Mouse (Mus musculus) lung, postnatal 25 days (tissue): ENCODE results near the gene Rybp.

Source experiments
- DNase-seq: peaks from one replicate; pipeline ENCODE4 v3.0.0; 2022; ENCODE audit warnings: low spot score

The Rybp gene

DNA sequence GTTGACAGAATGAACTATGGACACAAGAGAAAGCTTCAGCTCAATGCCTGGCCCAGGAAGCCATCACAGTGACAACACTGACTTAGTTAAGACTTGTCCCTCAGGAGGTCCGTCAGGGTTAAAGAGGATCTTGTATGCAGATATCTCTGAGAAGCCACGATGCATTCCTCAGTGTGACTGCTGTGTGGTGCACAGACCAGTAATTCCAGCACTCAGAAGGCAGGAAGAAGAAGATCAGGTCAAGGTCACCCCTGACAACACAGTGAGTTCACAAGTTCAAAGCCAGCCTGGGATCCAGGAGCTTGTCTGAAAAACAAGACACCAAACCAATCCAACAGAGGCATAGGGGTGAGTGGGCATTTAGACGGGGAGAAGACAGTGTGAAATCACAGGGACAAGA lies 67.3 kb downstream of the Rybp start:
- no peak for DNase-seq

DNA sequence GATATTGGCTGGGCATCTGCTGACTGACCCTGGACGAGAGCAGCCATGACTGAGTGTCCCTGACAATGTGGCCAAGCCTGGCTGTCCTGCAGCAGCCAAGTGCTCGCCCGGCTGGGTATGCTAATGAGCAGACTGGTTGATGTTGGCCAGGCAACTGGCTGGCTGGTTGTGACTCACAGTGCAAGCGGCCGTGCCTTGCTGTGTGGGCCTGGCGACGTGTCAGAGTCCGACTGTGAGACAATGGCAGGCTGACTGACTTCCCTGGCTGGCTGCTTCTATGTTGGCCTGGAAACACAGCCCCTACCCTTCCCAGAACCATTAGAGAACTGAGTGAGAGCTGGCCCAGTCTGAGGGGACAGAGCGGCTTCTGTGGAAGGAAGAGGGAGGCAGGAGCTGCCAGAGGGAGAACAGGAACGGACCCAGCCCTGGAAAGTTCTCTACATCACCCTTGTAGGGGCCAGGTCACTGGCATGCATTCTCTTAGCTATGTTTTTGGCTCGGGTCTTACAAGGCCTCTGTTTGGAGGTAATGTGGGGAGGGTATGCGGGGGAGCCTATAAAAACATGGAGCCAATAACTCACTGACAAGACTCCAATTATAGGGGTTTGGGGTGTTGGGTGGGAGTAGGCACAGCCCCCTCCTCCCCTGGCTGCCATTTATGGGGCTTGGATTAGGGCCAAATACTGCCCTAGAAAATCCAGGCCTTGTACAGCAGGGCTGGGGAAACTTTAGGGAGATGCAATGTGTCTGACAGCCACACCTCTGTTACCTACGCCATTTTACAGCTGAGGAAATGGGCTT lies 68.5 kb downstream of the Rybp start:
- DNase-seq = peak; percentile 31

DNA sequence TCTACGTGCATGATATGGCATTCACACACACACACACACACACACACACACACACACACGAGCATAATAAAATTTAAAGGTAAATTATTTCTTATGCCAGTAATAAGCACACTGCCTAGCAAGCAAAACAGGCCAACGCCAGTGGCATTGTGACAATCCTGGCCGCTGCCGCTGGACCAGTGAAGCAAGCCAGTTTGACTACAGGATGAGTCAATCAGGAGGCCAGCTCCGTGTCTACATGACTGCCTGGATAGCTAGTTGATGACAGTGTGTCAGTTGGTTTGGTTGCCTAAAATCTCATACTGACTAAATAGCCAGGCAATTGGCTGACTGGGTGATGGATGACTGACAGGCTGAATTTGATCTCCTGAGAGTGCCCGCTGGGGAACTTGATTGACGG lies 69.8 kb downstream of the Rybp start:
- no peak for DNase-seq

DNA sequence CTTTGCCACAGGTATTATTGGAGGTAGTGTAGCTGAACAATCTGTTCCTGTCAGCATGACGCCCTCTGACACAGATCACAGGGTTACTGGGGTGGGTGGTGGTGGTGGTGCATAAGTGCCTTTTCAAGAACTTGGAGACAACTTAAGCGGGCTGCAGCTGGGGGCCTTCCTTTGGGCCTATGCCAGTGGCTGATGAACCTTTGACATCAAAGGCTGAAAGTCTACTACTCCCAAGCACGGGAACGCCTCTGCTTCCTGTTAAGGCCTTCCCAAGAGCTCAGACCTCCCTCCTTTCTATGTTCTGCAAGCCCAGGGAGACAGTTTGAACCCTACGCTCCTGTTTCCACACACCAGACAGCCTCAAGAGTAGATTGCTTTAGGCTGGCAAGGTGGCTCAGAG lies 70.3 kb downstream of the Rybp start:
- DNase-seq = no peak

DNA sequence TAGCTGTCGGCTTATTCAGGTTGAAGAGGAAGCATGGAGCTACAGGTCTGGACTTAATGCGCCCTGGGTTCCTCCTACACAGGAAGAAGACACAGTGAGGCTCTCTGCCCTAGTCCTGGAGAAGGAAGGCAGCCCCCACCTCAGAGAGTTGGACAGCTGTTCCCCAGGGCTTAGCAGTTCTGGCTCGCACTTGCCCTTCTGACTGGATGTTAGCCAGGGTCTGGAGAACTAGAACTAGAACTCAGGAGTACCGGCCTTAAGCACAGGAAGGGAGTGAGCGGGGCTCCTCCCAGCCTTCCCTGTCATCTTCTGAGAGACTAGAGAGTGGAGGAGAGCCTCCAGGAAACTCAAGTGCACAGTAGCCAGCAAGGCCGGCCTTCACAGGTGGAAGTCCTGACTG lies 71.5 kb downstream of the Rybp start:
- DNase-seq = no peak

DNA sequence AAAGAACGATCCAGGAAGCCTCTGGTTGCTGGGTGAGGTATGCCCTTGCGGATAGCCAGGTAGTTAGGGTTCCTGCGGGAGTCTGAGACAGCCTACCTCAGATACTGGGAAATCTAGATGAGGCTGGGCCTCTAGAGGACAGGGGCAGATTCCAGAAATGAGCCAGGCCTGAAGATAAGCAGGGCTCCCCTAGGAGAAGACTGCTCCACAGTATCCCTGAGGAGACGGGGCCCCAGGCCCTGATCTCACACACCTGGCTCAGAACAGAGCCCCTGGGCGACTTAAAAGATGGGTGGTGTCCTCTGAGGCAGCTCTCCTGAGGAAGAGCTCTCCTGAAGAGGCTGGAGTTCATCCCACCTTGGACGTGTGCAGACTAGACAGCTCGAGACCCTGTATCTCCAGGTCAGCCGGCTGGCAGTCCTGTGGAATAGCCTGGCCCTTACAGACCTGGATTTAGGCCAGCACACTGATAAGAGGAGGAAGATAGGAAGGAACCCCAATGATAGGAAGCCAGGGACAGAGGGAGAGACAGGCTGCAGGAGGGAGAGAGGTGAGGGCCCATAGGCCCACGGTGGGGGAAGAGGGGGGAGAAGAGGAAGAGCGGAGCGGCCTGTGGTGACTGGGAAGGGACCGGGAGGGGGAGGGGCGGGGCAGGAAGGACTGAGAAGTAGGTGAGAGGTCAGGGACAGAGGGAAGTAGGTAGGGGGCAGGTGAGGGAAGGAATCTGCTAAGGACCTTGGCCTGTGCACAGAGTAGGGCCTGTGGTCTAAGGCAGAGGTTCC lies 73.0 kb downstream of the Rybp start:
- no peak for DNase-seq

DNA sequence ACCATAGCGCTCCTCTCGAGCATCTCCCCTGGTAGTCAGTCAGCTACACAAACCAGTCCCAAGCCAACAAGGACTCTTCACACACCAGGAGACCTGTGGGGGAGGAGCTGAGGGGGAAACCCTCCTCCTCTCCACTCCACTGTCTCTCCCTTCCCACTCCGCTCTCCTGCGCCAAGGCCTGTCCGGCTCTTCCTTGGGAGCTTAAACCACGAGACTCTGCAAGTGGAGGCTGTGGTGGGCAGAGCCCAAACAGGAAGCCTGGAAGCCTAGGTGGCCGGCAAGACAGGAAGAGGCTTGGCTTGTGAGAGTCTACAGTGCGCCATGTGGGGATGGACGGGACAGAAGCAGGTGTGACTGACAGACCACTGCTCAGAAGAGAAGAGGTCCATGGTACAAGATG lies 73.7 kb downstream of the Rybp start:
- no peak for DNase-seq

DNA sequence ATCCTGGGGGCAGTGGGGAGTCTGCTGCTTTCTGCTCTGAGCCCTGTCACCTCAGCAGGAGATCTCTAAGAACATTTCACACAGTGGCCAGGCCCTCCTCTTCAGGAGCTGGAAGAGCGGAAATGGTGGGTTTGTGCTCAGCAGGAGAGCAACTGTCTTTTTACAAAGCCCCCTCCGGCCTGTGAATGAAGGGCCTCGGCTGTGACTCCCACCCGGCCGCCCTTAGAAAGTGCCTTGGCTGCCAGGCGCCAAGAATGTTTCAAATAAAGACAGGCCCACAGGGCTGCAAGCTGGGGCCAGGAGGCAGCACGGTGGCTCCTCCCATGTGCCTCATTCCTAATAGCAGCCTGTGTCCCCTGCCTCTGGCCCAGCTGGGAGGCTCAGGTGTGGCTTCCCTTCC lies 74.5 kb downstream of the Rybp start:
- no peak for DNase-seq

DNA sequence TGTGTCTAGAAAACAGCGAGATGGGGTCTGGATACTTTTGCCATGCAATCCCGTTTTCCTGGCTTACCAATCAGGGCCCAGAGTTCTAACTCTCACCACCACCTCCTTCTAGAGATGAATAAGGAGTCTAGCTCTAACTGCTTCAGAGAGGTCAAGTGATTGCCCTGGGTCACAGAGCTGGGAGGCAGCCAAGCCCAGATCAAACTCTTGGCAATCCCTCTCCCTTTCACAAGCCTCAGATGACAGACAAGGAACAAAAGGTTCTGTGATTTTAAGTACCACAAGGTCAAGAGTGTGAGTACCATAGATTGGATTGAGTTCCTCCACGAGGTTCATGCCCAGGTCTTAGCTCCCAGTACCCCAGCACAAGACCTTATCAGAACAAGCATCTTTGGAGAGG lies 75.6 kb downstream of the Rybp start:
- no peak for DNase-seq

DNA sequence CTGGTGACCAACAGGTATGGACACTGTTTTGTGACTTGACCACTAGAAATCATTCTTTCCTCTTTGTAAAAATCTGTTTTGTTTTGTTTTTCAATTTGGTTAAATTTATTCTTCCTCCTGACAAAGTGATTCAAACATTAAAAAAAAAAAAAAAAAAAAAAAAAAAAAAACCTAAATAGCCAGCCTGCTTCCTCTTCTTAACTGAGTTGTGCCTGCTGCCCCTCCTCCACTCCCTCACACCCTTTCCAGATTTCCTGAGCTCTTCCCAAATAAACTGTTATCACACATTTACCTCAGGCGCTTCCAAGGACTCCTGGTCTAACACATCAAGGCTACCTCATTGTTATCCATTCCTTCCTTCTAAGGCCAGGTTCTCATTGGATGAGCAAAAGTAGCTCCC lies 76.8 kb downstream of the Rybp start:
- no peak for DNase-seq

DNA sequence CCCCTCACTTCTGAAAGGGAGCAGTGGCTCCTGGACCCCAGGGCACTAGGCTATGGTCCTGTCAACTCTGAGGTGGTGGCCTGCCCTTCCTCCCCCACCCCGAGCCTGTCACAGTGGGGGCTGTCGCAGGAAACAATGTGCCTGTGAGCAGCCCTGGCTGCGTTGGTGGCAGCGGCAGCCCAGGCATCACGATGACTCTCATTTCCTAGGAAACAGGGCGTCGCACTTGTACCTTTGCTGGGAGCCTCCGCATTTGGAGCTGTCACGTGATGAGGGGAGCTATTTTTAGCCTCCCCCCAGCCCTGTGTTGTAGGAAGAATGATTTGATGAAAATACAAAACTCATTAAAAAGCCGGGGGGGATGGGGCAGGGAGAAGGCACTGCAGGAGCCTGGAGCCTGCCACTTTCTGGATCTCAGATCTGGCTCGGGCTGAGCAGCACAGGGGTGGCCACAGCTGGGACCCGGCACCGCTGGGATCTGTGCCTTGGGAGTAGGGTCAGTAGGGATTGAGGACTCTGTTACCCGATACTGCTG lies 80.5 kb downstream of the Rybp start:
- no peak for DNase-seq

DNA sequence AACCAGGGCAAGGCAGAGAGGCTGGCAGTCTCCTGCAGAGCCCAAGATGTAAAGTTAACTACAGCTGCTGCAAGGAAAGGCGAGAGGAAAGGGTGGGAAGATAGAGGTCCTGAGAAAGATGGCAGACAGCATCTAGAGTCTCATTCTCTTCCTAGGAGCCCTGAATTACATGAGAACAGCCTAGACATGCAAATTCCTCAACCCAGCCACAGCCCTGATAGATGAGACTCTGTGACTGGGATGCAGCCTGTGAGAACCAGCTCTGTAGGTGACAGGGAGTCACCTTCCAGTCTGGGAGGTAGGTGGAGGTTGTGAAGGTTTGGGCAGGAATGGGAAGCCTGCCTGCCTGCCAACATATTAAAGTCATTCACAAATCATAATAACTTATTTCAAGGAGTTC lies 81.0 kb downstream of the Rybp start:
- no peak for DNase-seq

DNA sequence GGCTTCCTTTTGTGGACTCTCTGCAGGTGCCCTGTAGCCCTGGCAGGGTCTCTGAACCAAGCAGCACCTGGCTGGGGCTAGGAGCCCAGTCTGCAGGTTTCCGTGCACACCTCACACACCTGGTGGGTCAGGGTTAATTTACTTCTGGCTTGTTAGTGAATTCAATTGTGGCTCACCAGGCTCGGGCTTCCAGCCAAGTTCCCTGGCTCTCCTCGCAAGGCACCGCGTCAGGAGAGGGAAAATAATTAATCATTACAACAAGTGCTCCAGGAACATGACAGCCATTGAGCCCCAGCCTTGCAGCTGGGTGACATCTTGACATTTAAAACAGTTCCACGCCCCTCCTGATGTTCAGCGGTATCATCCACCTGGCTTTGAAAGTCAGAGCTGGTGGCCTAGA lies 82.8 kb downstream of the Rybp start:
- no peak for DNase-seq

DNA sequence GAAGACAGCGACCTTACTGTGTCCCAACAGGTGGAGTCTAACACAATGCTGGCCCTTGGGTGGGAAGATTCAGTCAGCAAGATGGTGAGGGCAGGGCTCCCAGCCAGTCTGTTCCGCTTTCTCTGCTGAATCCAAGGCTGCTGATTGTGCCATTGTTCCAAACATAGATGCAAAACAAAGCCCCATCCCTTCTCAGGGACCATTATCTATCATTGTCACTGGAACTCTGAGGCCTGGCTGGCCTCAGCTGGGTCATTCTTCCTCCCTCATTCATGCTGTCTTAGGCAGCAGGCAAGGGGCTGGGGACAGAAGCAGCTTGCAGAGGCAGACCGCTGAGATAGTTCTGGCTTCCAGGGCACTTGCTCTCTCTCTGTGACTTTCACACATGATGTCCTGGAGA lies 83.8 kb downstream of the Rybp start:
- no peak for DNase-seq

DNA sequence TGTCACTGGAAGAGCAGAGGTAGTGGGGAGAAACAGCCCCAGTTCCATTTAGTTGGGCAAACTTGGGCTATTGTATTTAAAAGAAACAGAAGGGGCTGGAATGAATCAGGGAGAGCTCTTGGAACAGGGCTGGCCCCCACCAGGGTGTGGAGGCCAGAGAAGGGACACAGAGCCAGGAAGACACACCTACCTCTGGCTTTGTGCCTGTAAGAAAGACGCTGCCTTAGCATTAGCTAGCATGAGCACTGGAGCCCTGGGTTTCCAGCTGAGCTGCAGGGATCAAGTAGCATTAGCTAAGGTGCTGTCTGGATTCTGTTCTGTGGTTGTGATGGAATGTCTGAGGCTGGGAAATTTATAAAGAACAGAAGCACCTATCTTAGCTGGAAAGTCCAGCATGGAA lies 85.2 kb downstream of the Rybp start:
- no peak for DNase-seq

DNA sequence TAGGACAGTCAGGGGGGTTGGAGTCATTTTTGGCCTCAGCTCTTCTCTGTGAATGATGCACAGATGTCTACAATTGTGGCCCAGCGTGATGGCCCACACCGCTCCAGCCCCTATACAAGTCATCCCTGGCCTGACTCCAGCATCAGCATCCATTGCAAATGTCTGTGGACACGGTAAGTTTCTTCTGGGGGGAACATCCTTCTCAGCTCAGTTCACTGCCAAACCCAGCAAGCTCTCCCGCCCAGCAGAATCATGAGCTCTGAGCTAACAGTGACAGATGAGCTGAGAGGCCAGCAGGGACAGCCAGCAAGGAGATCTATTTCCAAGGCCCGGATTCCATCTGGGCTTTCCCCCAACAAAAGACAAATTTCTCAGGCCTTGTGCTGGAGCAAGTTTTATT lies 90.2 kb downstream of the Rybp start:
- DNase-seq = no peak

DNA sequence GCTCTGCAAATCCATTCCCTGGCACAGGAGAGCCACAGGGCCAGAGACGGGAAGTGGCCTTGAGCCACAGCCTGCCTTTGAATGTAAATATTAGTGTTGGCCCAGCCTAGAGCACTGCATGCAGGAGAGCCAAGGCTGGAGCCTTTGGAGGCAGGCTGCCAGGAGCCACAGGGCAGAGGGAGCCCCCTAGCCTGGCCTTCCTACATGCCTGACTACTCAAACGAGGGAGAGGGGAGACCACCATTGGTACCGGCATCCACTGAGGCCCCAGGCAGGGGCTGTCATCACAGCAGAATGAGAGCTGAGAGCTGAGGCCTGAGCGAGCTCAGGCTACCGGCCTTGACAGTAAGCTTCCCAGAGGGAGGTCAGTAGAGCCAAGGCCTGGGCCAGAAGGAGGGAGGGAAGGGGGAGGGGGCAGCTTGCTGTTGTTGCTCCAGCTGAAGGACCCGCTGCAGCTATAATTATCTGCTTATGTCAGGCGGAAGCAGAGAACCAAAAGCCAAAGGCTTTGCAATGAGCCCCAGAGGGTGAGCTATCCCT lies 91.3 kb downstream of the Rybp start:
- peak; percentile 83 for DNase-seq

DNA sequence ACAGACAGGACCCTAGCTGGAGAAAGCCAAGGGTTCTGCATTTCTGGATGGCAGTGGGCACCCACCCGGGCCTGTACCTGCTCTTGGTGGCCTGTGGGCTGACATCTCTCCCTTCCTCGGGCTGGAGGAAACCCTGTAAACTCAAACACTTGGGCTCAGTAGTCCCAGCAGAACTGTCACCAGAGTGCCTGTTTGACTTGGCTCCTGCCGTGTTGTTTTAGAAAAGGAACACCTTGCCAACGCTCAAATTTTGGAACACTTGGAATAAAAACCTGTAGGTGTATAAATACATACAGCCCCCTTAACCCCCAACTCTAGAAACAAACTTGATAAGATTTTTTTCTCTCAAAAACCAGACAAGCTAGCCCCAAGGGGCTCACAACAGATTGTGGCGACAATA lies 92.2 kb downstream of the Rybp start:
- no peak for DNase-seq

DNA sequence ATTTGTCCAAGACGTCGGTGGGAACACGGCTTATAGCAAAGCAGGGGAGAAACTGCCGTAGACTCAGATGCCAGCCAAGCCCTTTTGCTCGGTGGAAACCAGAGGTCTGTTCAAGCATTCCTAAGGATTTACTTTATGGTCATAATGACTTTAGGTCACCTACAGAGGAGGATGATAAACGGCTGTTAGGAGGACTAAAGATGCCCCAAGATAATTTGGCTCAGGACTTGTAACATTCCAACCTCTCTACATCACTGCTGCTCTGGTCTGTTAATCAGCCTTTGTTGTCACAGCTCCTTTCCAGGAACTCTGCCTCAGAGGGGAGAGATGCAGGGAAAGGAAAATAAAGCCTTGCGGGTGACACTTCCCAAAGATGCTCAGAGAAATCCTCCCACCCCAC lies 93.5 kb downstream of the Rybp start:
- DNase-seq = no peak

DNA sequence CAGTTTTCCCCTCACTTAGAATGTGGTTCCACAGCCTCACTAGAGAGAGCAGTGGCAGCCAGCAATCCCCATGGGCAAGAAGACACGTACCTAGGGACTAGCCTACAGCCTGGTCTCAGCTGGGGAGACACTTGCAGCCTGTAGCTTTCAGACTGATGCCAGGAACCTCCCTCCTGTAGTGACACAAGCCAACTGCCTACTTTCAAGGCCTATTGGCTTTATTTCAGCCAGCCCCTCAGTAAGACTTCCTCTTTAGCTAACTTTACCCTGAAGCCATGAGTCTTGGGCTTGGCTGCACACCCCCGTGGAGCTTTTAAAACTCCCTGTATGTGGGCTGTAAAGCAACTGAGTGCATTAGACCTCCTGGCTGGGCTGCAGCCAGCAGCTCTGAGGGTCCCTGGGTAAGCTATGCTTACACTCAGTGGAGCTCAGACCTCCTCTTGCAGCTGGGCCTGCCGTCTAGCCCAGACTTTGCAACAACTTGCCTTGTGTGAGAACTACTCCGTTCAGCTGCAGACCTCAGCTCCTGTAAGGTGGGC lies 94.5 kb downstream of the Rybp start:
- no peak for DNase-seq

DNA sequence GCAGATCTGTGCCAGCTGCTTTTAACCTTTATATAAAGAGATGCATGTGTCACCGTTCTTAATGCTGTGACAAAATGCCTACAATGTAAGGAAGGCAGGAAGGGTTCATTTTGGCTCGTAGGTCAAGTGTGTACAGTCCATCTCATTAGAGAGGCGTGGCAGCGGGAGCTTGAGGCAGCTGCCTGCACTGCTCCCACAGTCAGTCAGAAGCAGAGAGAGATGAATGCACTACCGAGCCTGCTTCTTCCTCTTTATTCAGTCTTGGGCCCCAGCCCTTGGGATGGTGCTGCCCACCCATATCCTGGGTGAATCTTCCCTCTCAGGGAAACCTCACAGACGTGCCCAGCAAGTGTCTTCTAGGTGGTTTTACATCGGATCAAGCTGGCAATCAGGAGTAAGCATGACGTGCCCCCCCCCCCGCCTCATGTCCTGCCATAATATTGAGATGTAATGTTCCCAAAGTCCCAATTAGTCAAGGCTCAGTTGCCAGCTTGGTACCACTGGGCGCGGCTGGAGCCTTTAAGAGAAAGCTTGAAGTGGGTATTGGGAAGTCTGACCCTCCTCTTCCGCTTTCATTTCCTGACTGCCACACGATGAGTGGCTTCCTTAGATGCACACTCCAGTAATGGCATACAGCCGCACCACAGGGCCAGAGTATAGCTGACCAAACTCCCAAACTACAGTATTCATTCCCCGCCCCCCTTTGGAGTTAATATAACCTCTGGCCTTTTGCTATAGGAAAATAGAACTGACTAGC lies 96.3 kb downstream of the Rybp start:
- DNase-seq = no peak

DNA sequence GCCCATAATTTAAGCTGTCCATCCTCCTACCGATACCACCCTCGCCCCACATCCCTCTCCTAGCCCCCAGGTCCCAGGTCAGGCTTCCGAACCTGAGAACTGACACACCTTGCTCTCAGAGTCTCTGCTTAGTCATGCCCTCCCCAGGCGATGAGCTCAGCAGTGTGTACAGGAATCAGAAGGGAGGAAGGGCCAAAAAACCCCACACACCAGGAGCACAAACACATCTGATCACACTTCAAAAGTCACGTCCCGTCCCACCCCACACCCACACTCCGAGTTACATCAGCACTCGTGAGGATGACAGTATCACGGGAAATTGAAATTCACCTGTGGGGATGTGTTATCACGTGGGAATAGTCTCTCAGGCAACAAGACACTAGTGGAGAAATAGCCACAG lies 97.0 kb downstream of the Rybp start:
- DNase-seq = no peak
